Mouse (Mus musculus) thymus, postnatal 25 days (tissue): ENCODE measurements around the gene Slc25a45.

Experiments
- DNase-seq: peaks from one replicate; pipeline ENCODE4 v3.0.0; 2022

Slc25a45 gene

GRCm38 (mm10) chr19:5877618-5878361 lies at the start of gene Slc25a45:
Gene Slc25a45, plus strand, starts transcription at chr19:5877808.
- DNase-seq = peak; percentile 83

DNA sequence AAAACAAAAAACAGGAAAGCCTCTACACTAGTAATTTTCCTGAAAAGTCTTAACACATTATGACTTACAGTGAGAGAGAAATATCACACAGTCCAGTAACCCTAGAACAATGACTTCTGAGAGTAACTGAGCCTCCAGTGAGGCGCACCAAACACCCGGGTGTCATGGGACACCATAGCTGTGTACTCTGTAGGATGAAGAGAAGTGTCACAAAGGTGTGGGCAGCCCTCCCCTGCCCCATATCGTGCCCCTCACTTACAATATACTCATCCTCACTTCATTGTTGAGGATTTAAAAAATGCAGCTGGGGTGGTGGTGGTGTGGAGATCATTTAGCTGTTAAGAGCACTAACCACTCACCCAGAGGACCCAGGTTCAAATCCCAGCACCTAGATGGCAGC lies 49.5 kb upstream of the Slc25a45 start:
- no peak for DNase-seq

DNA sequence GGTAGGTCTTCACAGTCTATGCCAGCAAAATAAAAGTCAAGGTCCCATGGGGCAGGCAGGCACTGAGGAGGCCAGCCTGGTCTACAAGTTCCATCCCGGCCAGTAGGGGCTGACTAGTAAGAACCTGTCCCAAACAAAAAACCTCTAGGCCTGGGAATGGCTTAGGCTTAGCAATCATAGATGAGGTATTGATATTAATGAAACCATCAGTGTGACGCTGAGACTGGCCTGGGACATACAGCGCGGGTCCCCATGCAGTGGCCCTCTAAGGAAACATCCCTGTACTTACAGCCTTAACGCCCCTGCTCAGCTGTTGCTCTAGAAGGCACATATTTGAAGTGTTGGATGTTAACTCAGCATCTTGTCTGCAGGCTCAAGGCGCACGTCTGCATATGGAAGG lies 48.7 kb upstream of the Slc25a45 start:
- DNase-seq = no peak

DNA sequence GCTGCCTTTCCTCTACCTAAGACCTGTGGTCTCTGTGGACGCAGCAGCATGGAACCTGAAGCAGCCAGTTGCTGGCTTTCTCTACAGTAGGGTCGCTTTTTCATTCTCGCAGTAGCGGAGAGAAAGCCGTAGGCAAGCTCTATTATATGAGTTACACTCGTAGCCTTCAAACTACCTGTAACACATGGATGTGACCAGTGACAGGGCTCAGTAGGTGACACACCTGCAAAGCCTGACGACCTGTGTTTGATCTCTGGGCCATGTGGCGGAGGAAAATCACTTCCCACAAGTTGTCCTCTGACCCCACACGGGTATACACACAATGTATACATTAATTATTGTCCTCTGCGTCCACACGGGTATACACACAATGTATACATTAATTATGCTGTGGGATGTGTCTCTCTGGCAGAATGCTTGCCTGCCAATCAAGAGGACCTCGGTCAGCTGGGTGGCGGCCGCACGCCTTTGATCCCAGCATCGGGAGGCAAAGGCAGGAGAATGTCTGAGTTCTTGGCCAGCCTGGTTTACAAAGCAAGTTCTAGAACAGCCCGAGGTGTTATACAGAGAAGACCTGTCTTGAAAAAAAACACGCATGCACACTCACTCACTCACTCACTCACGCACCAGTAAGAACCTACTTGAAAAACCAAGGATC lies 47.5 kb upstream of the Slc25a45 start:
- DNase-seq = no peak

DNA sequence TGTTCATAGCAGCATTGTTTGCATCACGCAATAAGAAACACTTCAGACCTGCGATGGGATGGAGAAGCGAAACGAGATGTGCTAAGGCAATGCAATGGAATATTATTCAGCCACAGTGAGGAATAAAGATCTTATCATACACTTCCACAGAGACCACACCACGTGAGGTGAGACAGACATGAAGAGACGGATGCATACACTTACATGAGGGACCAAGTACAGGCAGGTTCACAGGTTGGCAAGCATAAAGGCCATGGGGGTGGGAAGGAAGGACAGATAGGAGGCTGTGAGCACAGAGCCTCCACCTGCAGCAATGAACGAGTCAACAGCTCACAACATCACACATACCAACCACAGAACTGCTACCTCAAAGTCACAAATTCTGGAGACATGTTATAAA lies 46.8 kb upstream of the Slc25a45 start:
- DNase-seq = no peak

DNA sequence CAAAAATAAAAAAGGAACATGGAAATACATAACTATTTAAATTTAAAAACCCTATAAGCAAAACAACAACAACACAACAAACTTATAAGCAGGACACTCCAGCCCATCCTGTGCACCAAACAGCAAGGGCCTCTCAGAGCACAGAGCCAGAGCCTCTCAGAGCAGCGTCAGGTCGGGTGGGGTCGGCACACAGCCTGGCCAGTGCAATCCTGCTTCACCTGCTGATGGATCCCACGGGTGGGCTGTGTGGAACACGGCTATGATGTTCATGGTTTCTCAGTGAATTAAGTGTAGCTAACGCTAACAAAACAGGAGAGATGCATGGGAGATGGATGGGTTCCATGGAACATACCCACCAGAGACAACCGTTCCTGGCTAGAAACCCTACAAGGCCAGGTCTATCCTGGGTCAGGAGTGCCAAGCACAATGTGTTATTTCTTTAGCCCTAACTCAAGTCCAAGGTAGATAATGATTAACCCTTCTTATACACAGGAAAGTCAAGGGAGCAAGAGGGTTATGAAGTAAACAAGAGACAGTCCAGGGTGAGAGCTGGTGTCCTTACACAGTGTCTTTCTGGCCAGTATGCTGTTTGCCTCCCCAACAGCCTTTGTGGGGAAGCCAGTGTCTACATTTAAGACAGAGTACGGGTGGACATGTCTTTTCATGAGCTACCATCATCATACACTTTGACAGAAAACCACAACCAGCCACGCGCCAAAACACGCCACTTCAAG lies 46.2 kb upstream of the Slc25a45 start:
- no peak for DNase-seq

GRCm38 (mm10) chr19:5831958-5832320 lies 45.7 kb upstream of the Slc25a45 start:
- no peak for DNase-seq

GRCm38 (mm10) chr19:5832326-5832725 lies 45.3 kb upstream of the Slc25a45 start:
- no peak for DNase-seq

GRCm38 (mm10) chr19:5833287-5834100 lies 44.1 kb upstream of the Slc25a45 start:
- DNase-seq = no peak

DNA sequence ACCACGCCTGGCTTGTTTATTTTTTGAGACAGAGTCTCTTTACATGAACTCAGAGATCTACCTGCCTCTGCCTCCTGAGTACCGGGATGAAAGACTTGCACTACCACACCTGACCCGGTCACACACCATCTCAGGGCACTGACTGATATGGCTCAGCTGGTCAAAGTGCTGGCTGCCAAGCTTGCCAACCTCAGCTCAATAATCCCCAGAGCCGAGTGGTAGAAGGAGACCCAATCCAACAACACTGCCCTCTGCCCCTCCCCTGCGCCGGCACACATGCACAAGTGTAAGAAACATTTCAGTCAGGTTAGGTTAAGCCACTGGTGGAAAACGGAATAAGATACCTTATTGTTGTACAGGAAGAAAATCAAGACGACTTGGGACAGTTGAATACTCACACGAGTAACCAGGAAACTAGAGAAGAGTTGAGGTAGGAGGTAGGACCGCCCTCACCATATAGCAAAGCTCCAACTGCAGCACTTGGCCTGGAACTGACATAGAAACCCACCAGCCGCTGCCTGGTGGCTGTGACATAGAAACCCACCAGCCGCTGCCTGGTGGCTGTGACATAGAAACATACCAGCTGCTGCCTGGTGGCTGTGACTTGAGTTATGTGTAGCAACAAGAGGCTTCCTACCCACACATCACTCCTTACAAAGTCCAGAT lies 43.2 kb upstream of the Slc25a45 start:
- no peak for DNase-seq

- no peak for DNase-seq
Measured at GRCm38 (mm10) chr19:5835054-5835921, 42.3 kb upstream of the Slc25a45 start.

- DNase-seq = no peak
Measured at GRCm38 (mm10) chr19:5835922-5836430, 41.6 kb upstream of the Slc25a45 start.

GRCm38 (mm10) chr19:5836941-5837572 lies 40.6 kb upstream of the Slc25a45 start:
- DNase-seq = no peak

GRCm38 (mm10) chr19:5837606-5838005 lies 40.0 kb upstream of the Slc25a45 start:
- no peak for DNase-seq

DNA sequence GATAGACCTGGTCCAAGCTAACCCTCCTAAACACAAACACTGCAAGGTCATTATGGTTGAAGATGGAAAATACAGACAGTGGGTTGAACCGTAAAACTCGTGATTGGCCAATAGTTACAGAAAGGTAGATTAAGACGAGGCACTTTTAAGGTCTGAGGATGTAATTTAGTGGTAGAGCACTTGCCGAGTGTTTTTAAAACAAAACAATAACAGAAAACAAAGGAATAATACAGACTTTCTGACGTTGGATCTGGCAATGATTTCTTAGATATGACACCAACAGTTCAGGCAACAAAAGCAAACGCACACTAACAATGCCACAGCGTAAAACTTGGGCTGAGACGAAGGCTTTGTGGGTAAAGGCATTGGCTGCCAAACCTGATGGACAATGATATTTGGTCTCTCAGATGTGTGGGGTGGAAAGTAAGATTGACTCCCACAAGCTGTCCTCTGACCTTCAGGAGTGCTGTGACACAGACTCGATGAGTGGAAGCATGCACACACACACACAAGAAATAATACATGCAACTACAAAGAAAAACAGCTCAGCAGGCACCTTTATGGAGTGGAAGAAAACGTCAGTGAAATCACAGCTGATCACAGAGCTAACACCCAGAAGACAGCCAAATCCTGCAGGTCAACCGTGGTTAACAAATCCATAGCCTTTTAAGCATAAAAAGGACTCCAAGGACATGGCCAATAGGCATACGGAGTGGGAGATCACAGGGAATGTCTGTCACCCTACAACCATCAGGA lies 39.3 kb upstream of the Slc25a45 start:
- no peak for DNase-seq

- no peak for DNase-seq
Measured at GRCm38 (mm10) chr19:5838892-5839165, 38.8 kb upstream of the Slc25a45 start.

DNA sequence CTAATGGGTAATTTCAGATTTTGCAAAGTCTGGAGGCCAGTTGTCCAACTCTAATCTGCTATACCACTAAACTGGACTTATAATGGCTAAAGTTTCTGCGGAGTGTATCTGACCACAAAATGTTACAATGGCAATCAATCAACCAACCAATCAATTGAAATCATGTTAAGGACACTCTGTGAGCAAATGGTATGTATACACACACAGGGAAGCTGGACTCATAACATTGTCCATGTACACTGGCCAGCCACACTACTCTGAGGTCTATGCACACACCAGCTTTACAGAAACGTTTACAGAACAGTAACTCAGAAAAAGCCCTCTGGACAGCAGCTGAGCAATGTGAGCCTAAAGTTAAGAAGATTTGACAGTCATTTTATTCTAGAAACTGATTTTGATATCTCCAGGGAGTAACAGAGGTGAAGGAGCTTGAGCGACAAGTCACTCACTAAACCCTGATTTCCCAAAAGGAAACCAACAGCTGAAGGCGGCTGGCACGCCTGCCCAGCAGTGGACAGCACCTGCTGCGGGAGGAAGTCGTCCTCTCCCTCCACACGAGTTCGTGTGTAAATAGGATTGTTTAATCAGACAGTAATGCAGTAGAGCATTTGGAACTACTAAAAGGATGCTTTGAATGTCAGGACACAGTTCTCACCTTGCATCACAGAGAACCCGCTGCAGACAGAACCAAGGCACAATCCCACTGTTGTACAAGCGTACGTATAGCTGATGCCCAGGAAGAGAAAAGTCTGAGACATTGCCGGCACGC lies 38.1 kb upstream of the Slc25a45 start:
- no peak for DNase-seq

- DNase-seq = no peak
Measured at GRCm38 (mm10) chr19:5840086-5840889, 37.3 kb upstream of the Slc25a45 start.
